Comparison of ENCODE assay signal across 11 mouse cellular contexts in genomic region chr12:29137455-29137854, GRCm38 (mm10).
DNase-seq lines count a peak whose midpoint lies in the region; ATAC-seq and TF ChIP-seq lines count a peak whose summit lies in the region.
"Had no signal": no experiment of that assay in that cellular context is flagged by ENCODE, and none has a peak within 500 bp of the region (broad histone marks: within the 10 kb centered on the region; RNA-seq: fewer than 3 reads in every experiment).

No protein-coding gene starts in this region.

- no peak for TF ChIP-seq CTCF in forebrain, postnatal 0 days (IDR thresholded peaks at IDR 0.05; ENCODE audit: low read depth)

- no peak overlapping the region for H3K4me3 ChIP-seq in midbrain, embryonic 13.5 days (replicated peaks)
- no peak overlapping the region for H3K4me3 ChIP-seq in midbrain, embryonic 11.5 days (ENCODE audit: low read depth, low read length)
- no peak overlapping the region for H3K4me3 ChIP-seq in forebrain, postnatal 0 days (ENCODE audit: low read depth, low read length)
- no peak overlapping the region for H3K4me3 ChIP-seq in neural tube, embryonic 14.5 days (ENCODE audit: low read depth, low read length)
- H3K4me3 ChIP-seq: erythroblast, embryonic 14.5 days had no signal

- ATAC-seq in frontal cortex, adult (ENCODE audit: low TSS enrichment) = peak; percentile 8; the same call in 1 of the 2 replicates
- peak; percentile 61 for ATAC-seq in midbrain, embryonic 13.5 days
- no peak for ATAC-seq in midbrain, embryonic 11.5 days (ENCODE audit: low FRiP score)
- peak; percentile 52 for ATAC-seq in forebrain, postnatal 0 days
- ATAC-seq in neural tube, embryonic 14.5 days (ENCODE audit: low read depth) = peak; percentile 33; the same call in 1 of the 2 replicates
- ATAC-seq: intestine, postnatal 0 days had no signal

- H3K36me3 ChIP-seq in midbrain, embryonic 13.5 days = no peaks in the 10 kb centered on the region
- H3K36me3 ChIP-seq in midbrain, embryonic 11.5 days (ENCODE audit: control insufficient read depth, insufficient read depth, low read length) = no peaks in the 10 kb centered on the region
- H3K36me3 ChIP-seq in forebrain, postnatal 0 days (ENCODE audit: insufficient read depth) = no peaks in the 10 kb centered on the region
- H3K36me3 ChIP-seq in neural tube, embryonic 14.5 days (ENCODE audit: control insufficient read depth, insufficient read depth, low read length) = no peaks in the 10 kb centered on the region

- peaks cover 36% of the 10 kb centered on the region for H3K4me1 ChIP-seq in midbrain, embryonic 13.5 days (replicated peaks)
- 0 out of 2 replicates have a peak, but pooled peaks cover 4% of the 10 kb centered on the region for H3K4me1 ChIP-seq in midbrain, embryonic 11.5 days (ENCODE audit: control insufficient read depth, insufficient read depth, low read length)
- peaks cover 31% of the 10 kb centered on the region for H3K4me1 ChIP-seq in forebrain, postnatal 0 days (ENCODE audit: insufficient read depth)
- H3K4me1 ChIP-seq in neural tube, embryonic 14.5 days (ENCODE audit: control insufficient read depth, insufficient read depth, low read length) = peaks cover 20% of the 10 kb centered on the region

- 67% methylated on average over 8 of the region's 8 CpGs for WGBS in midbrain, embryonic 13.5 days
- WGBS in midbrain, embryonic 11.5 days = 80% methylated on average over 8 of the region's 8 CpGs
- WGBS in forebrain, postnatal 0 days = 52% methylated on average over 8 of the region's 8 CpGs
- 61% methylated on average over 8 of the region's 8 CpGs for WGBS in neural tube, embryonic 14.5 days

- no peaks in the 10 kb centered on the region for H3K9me3 ChIP-seq in midbrain, embryonic 13.5 days
- H3K9me3 ChIP-seq in midbrain, embryonic 11.5 days (ENCODE audit: control insufficient read depth, low read length) = no peaks in the 10 kb centered on the region
- no peaks in the 10 kb centered on the region for H3K9me3 ChIP-seq in forebrain, postnatal 0 days (ENCODE audit: low read length)
- H3K9me3 ChIP-seq in neural tube, embryonic 14.5 days (ENCODE audit: control insufficient read depth, low read length) = no peaks in the 10 kb centered on the region

- H3K9ac ChIP-seq in midbrain, embryonic 13.5 days (replicated peaks) = no peak overlapping the region
- H3K9ac ChIP-seq in midbrain, embryonic 11.5 days (ENCODE audit: low read length) = no peak overlapping the region
- no peak overlapping the region for H3K9ac ChIP-seq in forebrain, postnatal 0 days
- H3K9ac ChIP-seq in neural tube, embryonic 14.5 days (replicated peaks; ENCODE audit: low read depth, low read length) = no peak overlapping the region

- H3K4me2 ChIP-seq in midbrain, embryonic 13.5 days (replicated peaks) = no peak overlapping the region
- H3K4me2 ChIP-seq in midbrain, embryonic 11.5 days = no peak overlapping the region
- no peak overlapping the region for H3K4me2 ChIP-seq in forebrain, postnatal 0 days (ENCODE audit: low read depth)
- H3K4me2 ChIP-seq in neural tube, embryonic 14.5 days (ENCODE audit: low read depth, low read length) = no peak overlapping the region
- H3K4me2 ChIP-seq: liver, embryonic 11.5 days had no signal

- peak overlapping the region; percentile 75 for H3K27ac ChIP-seq in midbrain, embryonic 13.5 days
- no peak overlapping the region for H3K27ac ChIP-seq in midbrain, embryonic 11.5 days (ENCODE audit: low read depth, low read length)
- peak overlapping the region; percentile 73 for H3K27ac ChIP-seq in forebrain, postnatal 0 days (ENCODE audit: low read depth, low read length)
- H3K27ac ChIP-seq in neural tube, embryonic 14.5 days (ENCODE audit: low read depth, low read length) = peak overlapping the region; percentile 49

- no peak for DNase-seq in frontal cortex, postnatal 10 days (ENCODE audit: low spot score in 2 of 2)
- no peak for DNase-seq in midbrain, embryonic 11.5 days (ENCODE audit: low spot score, missing footprints)
- peak; percentile 50 for DNase-seq in forebrain, postnatal 0 days
- DNase-seq in spleen, postnatal 4 days (ENCODE audit: low spot score in 2 of 2) = no peak
- no peak for DNase-seq in right cerebral cortex, postnatal 36 days (ENCODE audit: low spot score in 2 of 2)

- no peaks in the 10 kb centered on the region for H3K27me3 ChIP-seq in midbrain, embryonic 13.5 days
- H3K27me3 ChIP-seq in midbrain, embryonic 11.5 days (ENCODE audit: control insufficient read depth, insufficient read depth, low read length) = no peaks in the 10 kb centered on the region
- no peaks in the 10 kb centered on the region for H3K27me3 ChIP-seq in forebrain, postnatal 0 days (ENCODE audit: insufficient read depth, low read length)
- H3K27me3 ChIP-seq in neural tube, embryonic 14.5 days (ENCODE audit: control insufficient read depth, insufficient read depth, low read length) = no peaks in the 10 kb centered on the region
